Mouse (Mus musculus) Muller cell, postnatal 12 days (primary cell): Measurements from ENCODE around the gene Dcst1.

Source experiments
- DNase-seq: peaks from one replicate; pipeline ENCODE4 v3.0.0-alpha.2; 2015; ENCODE audit errors: inconsistent ontology term

The Dcst1 gene

GRCm38 (mm10) chr3:89388901-89389740 lies 24.1 kb upstream of the Dcst1 start:
- DNase-seq: no peak

DNA sequence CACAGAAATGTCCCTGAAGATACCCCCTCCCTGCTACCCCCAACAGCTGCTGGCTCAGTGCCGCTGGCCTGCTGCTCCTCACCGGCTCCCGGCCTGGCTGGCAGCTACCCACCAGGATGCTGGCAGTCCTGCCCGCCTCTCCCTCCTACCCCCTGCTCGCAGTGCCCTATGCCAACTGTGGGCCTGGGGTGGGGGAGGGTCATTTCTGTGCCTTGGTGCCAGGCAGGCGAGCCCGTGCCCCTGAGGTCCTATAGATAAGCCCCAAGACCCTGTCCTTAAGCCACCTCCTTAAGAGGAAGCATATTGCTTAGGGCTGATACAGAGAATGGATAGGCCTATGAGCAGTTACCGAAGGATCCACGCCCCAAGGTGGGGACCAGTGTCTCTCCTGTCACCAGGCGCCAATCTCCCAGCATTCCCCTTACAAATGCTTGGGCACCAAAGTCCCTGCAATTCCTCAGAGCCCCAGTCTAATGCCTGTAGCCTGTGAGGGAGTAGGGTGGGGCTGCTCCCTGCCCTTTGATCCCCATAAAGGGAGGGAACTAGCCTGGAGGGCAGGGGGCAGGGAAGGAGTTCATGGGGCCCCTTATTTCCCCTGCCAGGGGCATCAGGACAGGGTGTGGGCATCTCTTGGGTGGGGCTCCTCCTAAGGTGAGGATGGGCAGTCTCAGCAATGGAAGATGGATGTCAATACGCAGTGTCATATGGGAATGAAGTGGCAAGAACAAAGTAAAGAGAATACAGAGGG lies 23.3 kb upstream of the Dcst1 start:
- peak; percentile 51 for DNase-seq

- DNase-seq: peak; percentile 44
These were observed 22.6 kb upstream of the Dcst1 start for GRCm38 (mm10) chr3:89387632-89388031.

DNA sequence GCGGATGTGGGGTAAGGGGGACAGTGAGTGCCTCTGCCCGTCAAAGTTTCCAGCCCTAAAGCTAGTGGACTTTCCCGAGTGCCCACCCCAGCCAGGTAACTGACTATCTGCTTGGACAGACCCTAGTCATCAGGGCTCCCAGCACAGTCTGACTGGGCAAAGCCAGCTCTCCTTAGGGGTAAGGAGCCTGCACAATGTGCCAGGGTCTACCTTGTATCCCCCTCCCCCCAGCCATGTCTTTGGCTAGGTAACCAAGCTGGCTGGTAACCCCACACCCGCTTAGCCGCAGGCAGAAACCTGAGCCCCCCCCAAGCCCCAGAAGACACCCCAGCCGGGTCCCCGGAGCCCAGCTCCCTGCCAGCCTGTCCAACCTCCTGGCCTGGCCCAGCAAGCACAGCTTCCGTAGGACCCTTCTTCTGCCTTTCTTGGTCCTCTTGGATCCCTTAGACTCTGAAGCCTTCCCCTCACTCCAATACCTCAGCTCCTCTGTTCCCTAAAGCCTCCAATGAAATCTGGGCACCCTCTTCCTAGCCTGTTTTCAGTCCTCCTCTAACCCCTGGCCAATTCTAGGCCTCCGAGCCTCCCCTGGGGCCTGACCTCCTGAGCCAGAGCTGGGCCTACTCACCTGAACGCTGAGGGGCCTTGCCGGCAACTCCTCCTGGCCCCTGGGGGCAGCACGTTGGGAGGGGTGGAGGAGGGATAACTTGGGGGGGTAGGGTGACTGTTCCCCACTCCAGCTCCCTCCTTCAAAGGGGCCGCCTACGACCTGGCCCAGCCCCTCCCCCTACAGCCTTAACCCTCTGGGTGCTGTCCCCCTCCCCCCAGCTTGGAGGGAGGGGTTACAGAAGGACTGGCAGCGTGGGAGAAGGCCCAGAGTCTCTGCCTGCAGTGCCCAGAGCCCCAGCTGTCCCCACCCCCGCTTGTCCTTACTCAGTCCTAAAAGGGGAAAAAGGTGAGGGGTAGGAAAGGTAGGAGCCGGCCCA lies 21.7 kb upstream of the Dcst1 start:
- no peak for DNase-seq

DNA sequence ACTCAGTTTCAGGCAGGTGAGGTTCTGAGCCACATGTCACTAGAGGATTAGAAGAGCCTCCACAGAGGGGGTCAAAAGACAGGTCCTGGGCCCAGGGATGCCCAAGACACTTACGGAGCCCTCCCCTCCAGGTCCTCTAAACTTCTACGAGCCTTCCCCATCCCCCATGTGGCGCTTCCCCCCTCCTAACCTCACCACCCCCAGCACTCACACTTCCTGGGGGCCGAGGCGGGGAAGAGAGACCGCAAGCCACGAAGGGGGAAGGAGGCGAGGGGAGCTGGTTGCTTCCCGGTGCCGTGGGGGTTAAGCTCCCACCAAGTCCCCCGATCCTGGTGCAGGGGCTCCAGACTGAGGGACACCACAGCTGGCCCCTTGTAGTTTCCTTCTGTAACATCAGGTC lies 20.4 kb upstream of the Dcst1 start:
- DNase-seq: no peak

DNA sequence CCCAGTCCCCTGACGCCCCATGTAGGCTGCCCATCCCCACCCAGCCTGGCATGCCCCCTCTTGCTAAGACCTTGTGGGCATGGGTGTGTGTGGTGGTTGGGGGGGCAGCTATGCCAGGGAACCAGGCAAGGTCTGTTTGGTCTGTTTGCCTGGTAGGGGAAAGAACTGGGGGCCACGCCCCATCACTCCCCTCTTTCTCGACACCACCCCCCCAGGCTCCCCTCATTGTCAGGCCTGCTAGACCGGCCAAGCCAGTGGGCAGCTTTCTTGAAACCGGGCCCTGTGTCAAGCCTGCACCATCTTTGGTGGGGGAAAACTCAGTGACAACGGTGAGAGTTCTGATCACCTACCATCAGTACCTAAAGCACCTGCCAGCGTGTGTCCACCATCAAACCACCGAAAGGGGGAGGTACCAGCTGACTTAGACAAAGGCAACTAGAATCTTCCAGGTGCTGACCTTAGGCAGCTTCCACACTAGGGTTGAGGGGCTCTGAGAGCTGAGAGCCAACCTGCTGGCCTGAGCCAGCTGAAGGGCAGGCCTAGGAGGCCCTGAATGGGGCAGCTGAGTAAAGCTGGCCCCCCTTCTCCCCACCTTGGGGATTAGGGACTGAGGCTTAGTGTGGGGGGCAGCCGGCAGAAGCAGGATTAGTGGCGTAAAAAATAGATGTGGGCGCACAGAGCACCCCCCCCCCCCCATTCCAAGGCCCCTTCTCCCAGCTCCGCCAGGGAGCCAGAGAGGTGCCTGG lies 19.5 kb upstream of the Dcst1 start:
- DNase-seq: no peak

- DNase-seq: no peak
These were observed 18.7 kb upstream of the Dcst1 start for GRCm38 (mm10) chr3:89383651-89384255.

DNA sequence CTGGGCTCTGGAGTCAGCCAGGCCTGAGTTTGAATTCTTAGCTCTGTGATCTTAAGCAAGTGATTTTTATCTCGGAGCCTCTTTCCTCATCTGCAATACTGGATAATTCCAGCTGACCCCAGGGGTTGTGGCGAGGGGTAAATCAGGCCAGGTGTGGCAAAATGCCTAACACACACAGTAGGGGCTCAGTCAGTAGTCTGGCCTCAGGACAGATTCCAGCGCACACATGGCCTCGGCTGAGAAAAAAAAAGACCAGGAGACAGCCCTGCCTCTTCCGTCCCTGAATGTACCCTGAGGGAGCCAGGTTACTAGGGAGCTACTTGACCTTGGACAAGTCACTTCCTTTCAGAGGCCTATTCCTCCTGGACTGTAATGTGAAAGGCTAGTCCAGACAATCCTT lies 17.9 kb upstream of the Dcst1 start:
- no peak for DNase-seq

DNA sequence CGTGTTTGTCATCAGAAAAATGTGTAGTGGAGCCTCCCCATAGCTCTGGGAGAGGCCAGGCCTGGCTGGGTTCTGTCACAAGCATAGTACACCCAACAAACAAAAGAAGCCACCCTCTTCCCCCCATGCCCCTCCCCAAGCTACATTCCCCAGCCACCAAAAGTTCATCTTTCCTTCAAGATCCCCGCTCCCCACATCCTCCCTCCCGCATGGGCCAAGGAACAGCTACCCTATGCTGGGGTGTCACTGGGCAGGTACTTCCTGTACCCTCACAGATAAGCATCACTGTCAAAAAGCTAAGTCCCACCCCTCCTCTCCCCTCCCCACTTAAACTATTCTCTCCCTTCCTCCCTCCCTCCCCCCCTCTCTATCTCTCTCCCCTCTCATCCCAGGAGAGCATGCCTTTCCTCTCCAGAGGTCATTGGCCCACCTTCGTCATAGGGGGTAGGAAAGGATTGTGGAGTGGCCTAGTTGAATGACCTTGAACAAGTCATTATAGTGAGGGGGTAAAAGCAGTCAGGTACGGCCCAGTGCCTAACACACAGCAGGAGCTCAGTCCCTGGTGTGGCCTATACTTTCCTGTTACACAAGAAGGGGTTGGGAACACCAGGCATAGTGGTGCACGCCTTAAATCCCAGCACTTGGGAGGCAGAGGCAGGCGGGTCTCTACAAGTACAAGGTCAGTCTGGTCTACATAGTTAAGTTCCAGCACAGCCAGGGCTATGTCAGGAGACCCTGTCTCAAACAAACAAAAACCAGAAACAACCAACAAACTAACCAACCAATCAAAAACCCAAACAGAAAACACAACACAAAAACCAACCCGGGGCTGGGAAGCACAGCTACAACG lies 17.2 kb upstream of the Dcst1 start:
- DNase-seq: no peak

DNA sequence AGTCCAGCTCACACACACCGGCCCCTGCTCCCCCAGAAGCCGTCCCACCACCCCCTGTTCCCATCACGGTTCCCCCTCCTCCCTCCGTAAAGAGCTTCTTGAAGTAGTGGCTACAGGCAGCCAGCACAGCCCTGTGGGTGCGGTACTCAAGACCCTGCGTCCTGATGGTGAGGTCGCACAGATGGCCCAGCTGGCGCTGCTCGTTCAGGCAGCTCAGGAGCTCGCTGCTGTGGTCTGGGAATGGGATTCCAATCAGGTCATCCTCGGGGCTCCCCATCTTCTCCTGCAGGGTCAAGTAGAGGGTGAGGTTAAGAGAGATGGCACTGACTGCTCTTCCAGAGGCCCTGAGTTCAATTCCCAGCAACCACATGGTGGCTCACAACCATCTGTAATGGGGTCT lies 16.2 kb upstream of the Dcst1 start:
- DNase-seq: no peak

DNA sequence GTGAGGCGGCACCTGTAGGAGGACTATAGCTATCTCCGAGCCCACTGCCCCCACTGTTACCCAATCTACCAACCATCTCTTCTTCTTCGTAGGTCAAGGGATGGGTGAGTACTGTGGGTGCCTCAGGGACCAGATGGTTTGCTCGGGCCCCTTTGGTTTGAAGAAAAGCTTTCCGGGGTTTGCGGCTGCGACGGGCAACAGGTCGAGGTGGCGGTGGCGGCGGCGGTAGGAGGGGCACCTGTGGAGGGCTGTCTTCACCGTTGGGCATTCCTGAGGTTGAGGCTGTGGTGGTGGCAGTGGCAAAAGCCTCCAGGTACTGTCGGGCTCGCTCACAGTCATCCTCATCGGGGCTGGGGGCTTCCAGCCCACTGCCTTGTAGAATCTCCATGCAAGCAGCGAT lies 15.7 kb upstream of the Dcst1 start:
- DNase-seq: no peak

DNA sequence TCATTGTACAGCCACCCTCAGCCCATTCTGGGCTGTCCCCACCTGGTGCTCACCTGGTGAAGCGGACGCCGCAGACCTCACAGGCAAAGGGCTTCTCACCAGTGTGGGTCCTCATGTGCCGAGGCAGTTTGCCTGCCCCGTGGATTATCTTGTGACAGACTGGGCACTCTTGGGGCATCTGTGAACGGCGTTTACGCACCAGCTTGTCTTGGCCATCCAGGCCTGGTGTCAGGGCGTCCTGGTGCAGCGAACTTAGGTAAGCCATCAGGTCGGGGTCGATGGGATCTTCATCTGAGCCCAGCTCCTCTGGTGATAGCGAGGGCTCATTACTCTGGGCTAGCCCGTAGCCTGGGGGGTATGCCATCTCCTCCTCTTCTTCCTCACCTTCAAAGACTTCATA lies 15.2 kb upstream of the Dcst1 start:
- no peak for DNase-seq

DNA sequence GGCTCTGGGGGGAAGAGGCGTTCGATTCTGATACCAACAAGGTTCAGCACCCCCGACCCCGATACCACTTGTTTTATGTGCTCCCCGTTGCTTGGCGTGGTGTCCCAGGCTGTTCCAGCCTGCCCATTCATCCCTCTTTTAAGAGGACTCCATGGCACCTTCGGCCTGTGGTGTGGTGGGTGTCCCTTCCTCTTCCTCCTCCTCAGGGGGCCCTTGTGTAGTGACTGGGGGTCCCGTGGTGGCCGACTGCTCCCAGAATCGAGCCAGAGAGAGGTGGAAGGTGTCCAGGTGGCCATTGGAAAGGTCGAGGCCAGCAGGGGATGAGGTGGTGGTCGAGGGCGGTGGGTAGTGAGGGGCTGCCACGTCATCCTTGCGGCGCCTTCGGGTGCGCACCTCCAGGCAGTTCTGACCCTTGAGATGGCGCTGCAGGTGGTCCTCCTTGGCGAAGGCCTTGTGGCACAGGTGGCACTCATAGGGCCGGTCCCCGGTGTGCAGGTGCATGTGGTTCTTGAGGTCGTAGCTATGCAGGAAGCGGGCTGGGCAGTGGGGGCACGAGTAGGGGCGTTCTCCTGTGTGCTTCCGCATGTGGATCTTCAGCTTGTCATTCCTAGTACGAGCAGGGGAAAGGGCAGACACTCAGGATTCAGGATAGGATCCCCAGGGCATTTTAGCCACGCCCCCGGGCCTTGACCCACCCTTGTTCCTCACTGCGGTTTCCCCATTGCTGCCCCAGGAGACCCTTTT lies 14.5 kb upstream of the Dcst1 start:
- DNase-seq: no peak

DNA sequence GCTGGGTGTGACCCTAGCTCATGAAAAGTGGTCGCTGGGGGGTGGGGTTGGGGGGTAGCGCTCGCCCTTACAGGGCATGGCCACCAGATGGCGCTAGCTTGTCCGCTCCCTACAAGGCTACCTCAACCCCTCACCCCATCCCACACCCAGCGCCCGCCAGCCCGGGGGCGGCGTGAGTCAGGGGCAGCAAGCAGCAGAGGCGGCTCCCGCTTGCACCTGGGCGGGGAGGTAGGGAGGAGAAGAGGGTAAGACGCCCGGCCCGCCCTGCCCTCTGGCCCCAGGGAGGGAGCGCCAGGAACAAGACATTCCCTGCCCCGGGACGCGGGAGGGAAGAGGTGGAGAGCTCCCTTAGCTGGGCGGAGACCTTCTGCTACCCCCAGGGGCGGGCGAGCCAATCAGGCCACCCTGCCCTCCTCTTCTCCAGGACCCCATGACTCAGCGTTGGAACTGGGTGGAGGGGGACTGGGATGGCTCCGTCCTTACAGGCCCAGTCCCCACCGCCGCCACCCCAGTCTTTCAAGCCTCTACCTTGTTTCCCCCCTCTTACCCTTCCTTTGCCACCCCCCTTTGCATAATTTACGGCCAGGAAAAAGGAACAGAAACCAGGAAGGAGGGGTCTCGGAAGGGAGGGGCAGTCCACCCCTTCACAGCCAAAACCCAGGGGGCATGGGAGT lies 13.5 kb upstream of the Dcst1 start:
- peak; percentile 93 for DNase-seq

GRCm38 (mm10) chr3:89377831-89378230 lies 12.8 kb upstream of the Dcst1 start:
- DNase-seq: no peak

GRCm38 (mm10) chr3:89373581-89374231 lies 8.7 kb upstream of the Dcst1 start:
- DNase-seq: no peak

DNA sequence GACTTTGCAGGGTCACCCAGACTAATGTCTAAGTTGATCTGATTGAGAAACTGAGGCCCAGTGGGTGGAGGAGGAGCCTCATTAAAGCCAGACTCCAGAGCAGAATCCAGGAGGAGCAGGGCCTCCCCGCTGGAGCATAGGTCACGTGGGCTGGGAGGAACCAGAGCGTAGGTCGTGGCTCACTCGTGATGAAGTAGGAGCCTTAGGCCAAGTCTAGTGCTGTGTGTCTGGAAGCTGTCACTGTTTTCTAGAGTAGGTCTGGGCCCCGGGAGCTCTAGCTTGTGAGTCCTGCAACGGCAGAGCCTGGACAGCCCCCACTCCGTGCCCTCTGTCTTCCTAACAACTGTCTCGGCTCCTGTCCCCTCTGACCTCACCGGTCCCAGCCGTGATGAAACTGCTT lies 2.3 kb upstream of the Dcst1 start:
- no peak for DNase-seq
